Mouse (Mus musculus): ENCODE results near the gene Rsph3a. TPM values are rescaled to one million over a fixed set of nuclear protein-coding genes. Genes with fewer than 3 reads are reported as not detected.
A peak's percentile ranks its signal among the peaks of the same experiment; 100 is the strongest.

Rsph3a gene
- total RNA-seq (2017) = 28.3 to 41.8 TPM (median 34.7 TPM) in 3 replicates

- ATAC-seq (replicated peaks; ENCODE audit: insufficient number of reproducible peaks, low FRiP score, low TSS enrichment, poor library complexity, severe bottlenecking) = peak; percentile 79
These were observed at the start of gene Rsph3a for GRCm38 (mm10) chr17:7945117-7946052. Gene Rsph3a (plus strand): TSS chr17:7945614.

DNA sequence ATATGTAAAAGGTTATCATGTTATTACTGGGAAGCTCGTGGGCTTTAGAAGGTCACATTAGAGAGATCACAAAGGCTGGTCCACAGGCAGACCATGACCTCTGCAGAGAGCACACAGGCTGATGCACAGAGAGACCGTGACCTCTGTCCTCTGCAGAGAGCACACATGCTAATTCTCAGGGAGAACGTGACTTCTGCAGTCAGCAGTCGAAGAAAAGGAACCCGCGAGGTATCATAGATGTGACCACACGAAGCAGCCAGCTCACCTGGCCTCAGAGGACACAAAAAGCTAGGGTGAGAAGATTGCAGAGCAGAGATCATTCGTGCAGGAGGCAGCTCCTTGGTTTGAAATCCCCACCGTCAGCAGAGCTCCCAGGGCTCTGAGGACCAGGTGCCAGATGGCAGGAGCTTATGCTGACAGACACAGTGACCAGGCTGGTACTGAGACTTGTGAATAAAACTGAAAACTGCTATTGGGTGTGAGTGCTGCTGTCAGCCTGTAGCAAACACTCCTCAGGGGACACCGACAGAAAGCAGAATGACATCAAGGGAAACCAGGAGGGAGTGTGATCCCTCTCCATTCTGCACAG is 49.3 kb upstream of the Rsph3a start:
- no peak for ATAC-seq (replicated peaks; ENCODE audit: insufficient number of reproducible peaks, low FRiP score, low TSS enrichment, poor library complexity, severe bottlenecking)

DNA sequence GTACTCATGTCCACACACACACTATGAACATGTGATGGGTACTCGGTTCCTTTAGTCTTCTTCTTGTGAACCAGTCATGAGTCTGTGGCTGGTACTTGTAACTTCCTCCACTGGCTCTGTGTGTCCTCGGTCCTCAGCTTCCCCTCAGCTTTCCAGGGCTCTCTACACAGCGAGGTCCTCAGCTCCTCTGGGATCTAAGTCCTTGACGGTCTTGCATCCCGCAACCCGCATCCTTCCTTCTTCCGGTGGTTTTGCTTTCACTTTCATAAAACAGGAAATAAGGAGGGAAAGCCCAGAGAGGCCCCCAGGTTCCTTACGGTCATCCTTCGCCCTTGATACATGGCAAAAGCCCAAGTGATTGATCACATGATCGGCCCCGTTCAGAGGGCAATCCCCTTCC is 48.3 kb upstream of the Rsph3a start:
- ATAC-seq (replicated peaks; ENCODE audit: insufficient number of reproducible peaks, low FRiP score, low TSS enrichment, poor library complexity, severe bottlenecking) = 0 out of 2 replicates have a peak, but pooled peaks have one; percentile 32

DNA sequence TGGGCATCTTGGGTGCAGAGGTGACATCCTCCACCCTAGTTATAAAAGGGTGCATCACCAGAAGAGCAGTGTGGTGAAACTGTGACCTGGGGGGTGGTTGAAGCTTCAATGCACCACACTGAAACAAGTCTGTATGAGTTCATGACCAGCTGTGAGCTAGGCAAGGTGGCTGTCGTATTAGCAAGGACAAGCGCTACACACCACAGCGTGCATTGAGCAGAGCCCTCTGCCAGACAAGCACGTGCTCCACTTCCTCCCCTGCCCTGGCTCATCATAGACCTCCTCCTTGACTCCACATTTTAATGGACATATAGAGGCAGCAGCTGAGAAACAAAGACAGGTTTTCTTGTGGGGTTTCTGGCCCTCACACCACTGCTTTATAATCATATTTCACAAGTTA is 47.7 kb upstream of the Rsph3a start:
- 0 out of 2 replicates have a peak, but pooled peaks have one; percentile 23 for ATAC-seq (replicated peaks; ENCODE audit: insufficient number of reproducible peaks, low FRiP score, low TSS enrichment, poor library complexity, severe bottlenecking)

GRCm38 (mm10) chr17:7899233-7899632 is 46.2 kb upstream of the Rsph3a start:
- no peak for ATAC-seq (replicated peaks; ENCODE audit: insufficient number of reproducible peaks, low FRiP score, low TSS enrichment, poor library complexity, severe bottlenecking)

DNA sequence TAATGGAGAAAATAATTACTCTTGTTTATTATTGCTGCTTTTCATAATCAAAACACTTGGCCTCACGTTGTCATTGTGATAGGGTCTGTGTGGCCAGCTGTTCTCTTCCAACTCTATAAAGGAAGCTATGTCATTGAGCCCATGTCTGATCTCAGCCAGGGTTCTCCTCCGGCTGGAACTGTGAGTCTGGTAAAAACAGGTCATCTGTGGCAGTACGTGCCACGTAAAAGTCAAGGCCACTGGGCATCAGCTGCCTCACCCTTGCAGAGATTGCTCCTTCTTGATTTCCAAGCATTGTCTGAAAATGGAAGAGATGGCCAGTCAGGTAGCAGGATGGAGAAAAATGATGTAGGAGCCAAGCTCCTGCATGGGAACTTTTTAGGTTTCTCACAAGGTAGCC is 45.5 kb upstream of the Rsph3a start:
- no peak for ATAC-seq (replicated peaks; ENCODE audit: insufficient number of reproducible peaks, low FRiP score, low TSS enrichment, poor library complexity, severe bottlenecking)

DNA sequence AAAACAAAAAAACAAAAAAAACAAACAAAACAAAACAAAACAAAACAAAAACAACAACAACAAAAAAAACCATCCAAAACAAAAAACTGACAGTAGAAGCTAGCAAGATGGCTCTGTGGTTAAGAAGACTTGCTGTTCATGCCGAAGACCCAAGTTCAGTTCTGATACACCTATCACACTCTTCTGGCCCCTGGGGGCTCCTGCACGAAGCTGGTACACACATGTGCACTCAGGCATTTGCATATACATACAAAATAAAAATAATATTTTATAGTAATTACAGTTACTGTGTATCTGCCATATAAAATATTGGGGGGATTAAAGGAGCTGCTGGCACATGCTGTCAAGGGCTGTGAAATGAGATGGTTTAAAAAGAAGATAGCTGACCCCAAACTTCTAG is 43.9 kb upstream of the Rsph3a start:
- no peak for ATAC-seq (replicated peaks; ENCODE audit: insufficient number of reproducible peaks, low FRiP score, low TSS enrichment, poor library complexity, severe bottlenecking)

DNA sequence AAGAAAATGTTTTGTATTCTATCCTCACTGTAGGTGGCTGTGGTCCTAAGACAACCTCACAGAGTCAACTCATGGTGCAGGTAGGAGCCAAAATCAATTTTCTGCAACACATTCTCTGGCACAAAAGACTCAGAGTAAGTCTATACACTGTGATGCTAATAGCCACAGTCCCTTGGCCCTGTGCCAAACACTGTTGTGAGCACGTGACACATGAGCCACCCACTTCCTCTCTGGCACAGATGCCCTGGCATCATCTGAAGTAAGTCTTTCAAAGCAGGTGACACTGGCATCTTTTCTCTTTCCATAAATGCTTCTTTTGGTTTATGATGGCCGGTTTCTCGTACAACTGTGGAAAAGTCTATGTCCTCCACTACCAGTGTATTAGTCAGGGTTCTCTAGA is 43.1 kb upstream of the Rsph3a start:
- peak; percentile 58 for ATAC-seq (replicated peaks; ENCODE audit: insufficient number of reproducible peaks, low FRiP score, low TSS enrichment, poor library complexity, severe bottlenecking)

DNA sequence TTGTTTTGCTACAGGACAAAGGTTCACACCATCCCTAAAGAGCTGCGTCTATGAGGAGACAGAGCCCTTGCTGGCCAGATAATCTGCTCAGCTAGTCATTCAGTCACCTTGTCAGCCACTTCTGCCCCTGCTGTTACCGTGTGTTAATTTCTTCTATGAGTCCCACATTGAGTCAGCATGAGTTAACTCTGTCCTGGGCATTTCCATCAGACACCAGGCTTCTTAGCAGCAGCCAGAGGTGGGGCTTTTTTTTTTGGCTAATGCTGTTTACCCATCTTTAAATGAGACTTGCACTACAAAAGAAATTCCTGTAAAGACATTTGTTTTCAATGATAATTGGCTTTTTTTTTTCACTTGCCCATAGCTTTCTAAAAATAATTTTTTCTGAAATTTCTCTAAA is 40.4 kb upstream of the Rsph3a start:
- no peak for ATAC-seq (replicated peaks; ENCODE audit: insufficient number of reproducible peaks, low FRiP score, low TSS enrichment, poor library complexity, severe bottlenecking)

DNA sequence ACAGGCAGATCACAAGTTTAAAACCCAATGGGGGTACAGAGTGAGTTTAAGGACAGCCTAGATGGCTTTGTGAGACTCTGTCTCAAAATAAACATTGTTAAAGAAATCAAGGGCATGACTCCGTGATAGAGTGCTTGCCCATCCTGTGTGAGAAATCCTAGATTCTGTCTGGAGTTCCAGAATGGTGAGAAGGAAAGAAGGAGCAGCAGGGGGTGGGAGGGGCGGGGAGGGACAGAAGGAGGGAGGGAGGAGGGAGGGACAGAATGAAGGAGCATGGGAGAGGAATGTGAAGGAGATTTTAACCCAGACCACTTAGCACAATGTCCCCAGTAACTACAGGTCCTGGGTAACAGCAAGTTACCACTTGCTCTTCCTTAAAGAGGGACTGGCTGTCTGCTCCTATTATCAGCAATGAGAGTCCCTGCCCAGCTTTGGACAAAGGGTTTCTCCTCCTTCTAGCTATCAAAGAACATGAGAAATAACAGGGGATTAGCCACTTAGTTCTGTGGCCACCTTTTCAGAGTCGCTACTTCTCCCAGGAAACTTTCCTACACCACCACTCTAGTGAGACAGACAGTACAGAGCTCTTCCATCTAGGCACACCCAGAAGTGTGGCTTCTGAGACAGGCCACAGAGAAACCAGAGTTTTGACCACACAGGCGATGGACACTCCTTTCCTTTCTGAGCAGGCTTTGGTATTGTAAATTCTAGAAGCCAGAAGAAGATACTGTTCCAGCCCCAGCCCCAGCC is 39.3 kb upstream of the Rsph3a start:
- no peak for ATAC-seq (replicated peaks; ENCODE audit: insufficient number of reproducible peaks, low FRiP score, low TSS enrichment, poor library complexity, severe bottlenecking)

GRCm38 (mm10) chr17:7914596-7915227 is 30.7 kb upstream of the Rsph3a start:
- ATAC-seq (replicated peaks; ENCODE audit: insufficient number of reproducible peaks, low FRiP score, low TSS enrichment, poor library complexity, severe bottlenecking) = 0 out of 2 replicates have a peak, but pooled peaks have one; percentile 48

DNA sequence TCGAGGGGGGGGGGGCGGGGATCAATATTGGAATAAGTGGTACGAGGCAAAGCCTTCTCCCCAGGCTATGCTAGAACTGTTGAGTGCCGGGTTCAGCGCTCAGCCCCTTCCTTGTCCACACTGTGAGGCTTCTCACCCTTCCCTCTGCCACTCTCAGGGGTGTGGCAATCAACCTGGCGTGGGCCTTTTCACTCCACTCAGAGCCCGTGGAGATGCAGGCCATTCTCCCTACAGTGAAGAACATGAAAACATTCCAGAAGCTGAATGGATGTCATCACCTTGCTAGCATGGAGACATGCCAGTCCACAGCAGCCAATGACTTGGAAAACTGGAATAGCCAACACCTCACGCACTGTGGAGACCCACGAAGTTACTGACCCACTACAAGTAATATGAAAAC is 29.6 kb upstream of the Rsph3a start:
- no peak for ATAC-seq (replicated peaks; ENCODE audit: insufficient number of reproducible peaks, low FRiP score, low TSS enrichment, poor library complexity, severe bottlenecking)

- peak; percentile 88 for ATAC-seq (replicated peaks; ENCODE audit: insufficient number of reproducible peaks, low FRiP score, low TSS enrichment, poor library complexity, severe bottlenecking)
These were observed 28.4 kb upstream of the Rsph3a start for GRCm38 (mm10) chr17:7916782-7917574.

DNA sequence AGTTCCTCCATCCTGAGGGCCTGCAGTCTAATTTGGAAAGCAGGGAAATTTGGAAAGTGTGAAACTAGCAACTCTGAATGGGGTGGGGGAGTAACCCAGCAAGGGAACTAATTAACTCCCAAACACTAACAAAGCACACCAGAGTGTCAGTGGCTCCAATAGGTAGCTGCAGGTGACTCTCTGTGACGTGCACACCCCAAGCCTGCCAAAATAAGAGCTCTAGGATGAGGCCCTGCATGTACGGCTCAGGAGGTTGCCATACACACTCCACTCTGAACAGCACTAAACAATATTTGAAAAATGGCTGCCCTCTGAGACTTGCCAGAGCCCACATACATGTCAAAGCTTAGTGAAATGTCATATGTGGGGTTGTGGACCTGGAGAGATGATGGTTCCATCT is 27.1 kb upstream of the Rsph3a start:
- ATAC-seq (replicated peaks; ENCODE audit: insufficient number of reproducible peaks, low FRiP score, low TSS enrichment, poor library complexity, severe bottlenecking) = no peak

GRCm38 (mm10) chr17:7919209-7919608 is 26.2 kb upstream of the Rsph3a start:
- ATAC-seq (replicated peaks; ENCODE audit: insufficient number of reproducible peaks, low FRiP score, low TSS enrichment, poor library complexity, severe bottlenecking) = no peak

DNA sequence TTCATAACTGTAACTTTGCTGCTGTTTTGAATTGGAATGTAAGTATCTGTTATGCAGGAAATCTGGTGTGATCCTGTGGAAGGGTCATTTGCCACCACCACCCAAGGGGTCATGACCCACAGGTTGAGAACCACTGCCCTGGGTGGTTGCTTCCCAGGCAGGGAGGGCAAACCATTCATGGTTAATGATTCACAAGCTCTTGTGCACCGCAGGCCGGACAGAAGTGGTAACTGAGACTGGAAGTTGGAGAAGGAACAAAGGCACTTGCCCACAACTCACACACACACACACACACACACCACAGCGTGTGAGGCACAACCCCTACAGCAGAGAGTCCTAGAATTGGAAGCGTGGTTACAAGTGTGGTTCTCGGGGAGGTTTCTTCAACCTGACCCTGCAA is 22.9 kb upstream of the Rsph3a start:
- 0 out of 2 replicates have a peak, but pooled peaks have one; percentile 19 for ATAC-seq (replicated peaks; ENCODE audit: insufficient number of reproducible peaks, low FRiP score, low TSS enrichment, poor library complexity, severe bottlenecking)

- no peak for ATAC-seq (replicated peaks; ENCODE audit: insufficient number of reproducible peaks, low FRiP score, low TSS enrichment, poor library complexity, severe bottlenecking)
These were observed 21.2 kb upstream of the Rsph3a start for GRCm38 (mm10) chr17:7924185-7924725.
